Mouse (Mus musculus) layer of hippocampus, postnatal 36 days (tissue): ENCODE measurements around the gene Lrrc61. TPM values are rescaled to one million over a fixed set of nuclear protein-coding genes. Genes with fewer than 3 reads are reported as not detected.
A peak's percentile ranks its signal among the peaks of the same experiment; 100 is the strongest.
"Not testable (repeated sequence)": the region's sequence is repeated elsewhere in the genome, so short reads cannot be mapped to it uniquely, and the experiment has no call there.

ENCODE experiments used
- DNase-seq, 2 experiments: peaks; one replicate each; pipeline ENCODE4 v3.0.0; 2022
- total RNA-seq, 2 experiments: library from RNA; stranded (reverse); gene quantifications; 2 replicates each; pipeline ENCODE4 v1.2.3; 2021

Gene Lrrc61
- 10 to 100 TPM; 29.4 to 35.0 TPM for total RNA-seq

GRCm38 (mm10) chr6:48554280-48555103, at the start of gene Lrrc61:
Gene Lrrc61 (plus strand): TSS chr6:48554796.
- DNase-seq: peak; percentile 97 to 98

- no peak for DNase-seq
These were observed 46.5 kb upstream of the Lrrc61 start for GRCm38 (mm10) chr6:48508087-48508486.

- no peak for DNase-seq
These were observed 44.2 kb upstream of the Lrrc61 start for GRCm38 (mm10) chr6:48510426-48510825.

DNA sequence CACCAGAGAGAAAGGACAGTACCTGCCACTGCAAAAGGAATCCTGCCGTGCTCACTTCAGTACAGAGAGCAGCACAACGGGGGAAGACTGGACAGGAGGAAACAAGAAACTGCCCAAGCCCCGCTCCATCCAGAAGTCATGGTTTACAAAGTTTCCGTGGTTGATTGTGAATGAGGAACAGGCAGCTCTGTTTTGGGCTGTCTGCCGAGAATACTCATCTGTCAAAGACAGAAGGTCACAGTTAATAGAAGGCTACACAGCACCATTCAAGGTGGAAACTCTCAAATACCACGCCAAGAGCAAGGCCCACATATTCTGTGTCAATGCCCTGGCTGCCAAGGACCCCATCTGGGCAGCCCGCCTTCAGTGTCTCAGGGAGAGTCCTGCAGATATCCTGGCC, 42.7 kb upstream of the Lrrc61 start:
- DNase-seq: no peak

DNA sequence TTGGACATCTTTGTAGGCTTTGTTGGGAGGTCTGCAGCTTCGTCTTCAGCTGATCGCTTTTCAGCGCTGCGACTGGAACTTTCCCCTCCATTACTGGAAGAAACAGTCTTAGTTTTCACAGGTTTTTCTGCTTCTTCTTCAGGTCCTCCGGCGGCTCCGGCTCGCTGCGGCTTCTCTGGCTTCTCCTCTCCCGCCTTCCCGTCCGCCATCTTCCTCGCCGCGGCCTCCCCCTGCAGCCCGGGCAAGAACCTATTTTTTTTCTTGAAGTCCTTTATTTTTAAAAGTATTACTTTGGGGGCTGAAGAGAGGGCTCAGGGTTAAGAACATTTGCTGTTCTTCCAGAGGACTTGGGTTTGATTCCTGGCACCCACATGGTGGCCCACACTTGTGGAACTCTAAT, 29.7 kb upstream of the Lrrc61 start:
- not testable (repeated sequence) for DNase-seq

DNA sequence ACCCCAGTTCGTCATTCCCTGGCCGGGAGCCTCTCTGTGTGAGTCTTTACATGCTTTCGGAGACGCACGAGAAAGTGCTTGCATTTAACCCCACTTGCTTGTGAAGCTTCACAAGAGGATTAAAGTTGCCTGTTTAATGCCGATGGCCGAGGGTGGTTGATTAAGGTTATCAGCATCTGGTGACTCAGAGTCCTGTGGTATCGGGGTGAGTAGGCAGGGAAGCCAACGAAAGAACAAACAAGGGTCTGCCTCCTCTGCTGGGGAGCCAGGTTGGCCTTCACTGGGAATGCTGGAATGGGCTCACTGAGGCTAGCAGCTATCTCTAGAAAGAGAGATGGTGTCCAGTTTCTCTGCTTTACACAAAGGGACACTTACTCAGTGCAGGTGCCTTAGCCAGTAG, 26.7 kb upstream of the Lrrc61 start:
- no peak for DNase-seq

- DNase-seq: no peak
These were observed 25.3 kb upstream of the Lrrc61 start for GRCm38 (mm10) chr6:48529261-48529660.

GRCm38 (mm10) chr6:48529871-48530440, 24.6 kb upstream of the Lrrc61 start:
- no peak for DNase-seq

- DNase-seq: no peak
These were observed 23.7 kb upstream of the Lrrc61 start for GRCm38 (mm10) chr6:48530862-48531261.

GRCm38 (mm10) chr6:48533475-48533874, 21.1 kb upstream of the Lrrc61 start:
- DNase-seq: no peak

GRCm38 (mm10) chr6:48534913-48535312, 19.7 kb upstream of the Lrrc61 start:
- no peak for DNase-seq

- no peak for DNase-seq
These were observed 18.5 kb upstream of the Lrrc61 start for GRCm38 (mm10) chr6:48536091-48536490.

- DNase-seq: peak; percentile 89 to 90
These were observed 17.3 kb upstream of the Lrrc61 start, which contains the start of gene Atp6v0e2 for GRCm38 (mm10) chr6:48537105-48537954. Gene Atp6v0e2 (plus strand): TSS chr6:48537615.

GRCm38 (mm10) chr6:48538841-48539737, 15.5 kb upstream of the Lrrc61 start:
- peak; percentile 51 to 61 for DNase-seq

- no peak for DNase-seq
These were observed 14.7 kb upstream of the Lrrc61 start for GRCm38 (mm10) chr6:48539860-48540259.

DNA sequence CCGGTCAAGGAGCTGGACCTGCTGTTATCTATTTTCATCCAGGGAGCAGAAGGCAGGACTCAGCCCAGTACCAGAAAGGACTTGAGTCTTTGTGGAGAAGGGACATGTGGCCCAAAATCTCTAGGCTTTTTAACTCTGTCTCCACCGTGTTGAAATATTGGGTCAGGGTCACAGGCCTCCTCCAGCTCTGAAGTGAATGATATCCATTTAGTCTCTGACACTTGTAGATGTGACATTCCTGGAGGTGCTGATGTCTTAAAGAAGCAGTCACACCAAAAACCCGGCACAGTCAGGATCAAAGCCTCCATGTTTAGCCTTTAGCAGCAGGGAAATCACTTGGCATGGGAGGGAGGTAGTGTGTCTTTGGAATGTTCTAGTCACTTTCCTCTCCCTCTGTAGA, 13.9 kb upstream of the Lrrc61 start:
- DNase-seq: no peak

- no peak for DNase-seq
These were observed 12.8 kb upstream of the Lrrc61 start for GRCm38 (mm10) chr6:48541560-48542450.

DNA sequence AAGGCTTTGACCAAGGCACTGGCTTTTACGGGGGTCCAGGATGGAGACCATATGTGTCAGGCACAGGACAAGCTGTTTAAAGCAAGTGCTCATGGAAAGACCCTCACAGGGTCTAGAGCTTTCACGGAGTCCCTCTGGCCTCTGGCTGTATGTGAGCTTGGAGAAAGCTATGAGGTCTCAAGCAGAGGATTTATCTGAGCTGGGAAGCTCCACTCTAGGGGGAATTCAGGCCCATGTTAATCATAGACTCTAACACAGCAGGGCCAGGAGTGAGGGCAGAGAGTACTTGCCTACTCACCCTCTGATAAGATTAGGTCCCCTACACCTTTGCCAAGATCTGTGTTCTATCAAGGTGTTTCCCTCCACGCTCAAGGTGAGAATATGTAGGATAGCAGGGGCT, 12.0 kb upstream of the Lrrc61 start:
- DNase-seq: no peak

DNA sequence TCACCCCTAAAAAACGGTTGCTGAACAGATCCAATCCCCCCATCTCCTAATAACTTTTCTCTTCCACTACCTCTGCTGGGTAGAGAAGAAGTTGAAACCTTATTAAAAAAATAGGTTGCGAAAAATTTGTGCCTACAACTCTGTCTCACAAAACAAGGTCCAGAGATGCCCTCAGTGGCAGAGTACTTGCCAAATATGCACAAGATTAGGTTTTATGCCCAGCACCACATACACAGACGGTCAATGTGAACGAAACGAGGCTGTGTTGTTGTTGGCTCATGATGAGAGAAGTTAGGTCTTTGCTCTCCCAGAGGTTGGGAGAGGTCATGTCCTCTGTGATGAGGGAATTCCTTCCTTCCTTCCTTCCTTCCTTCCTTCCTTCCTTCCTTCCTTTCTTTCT, 9.3 kb upstream of the Lrrc61 start:
- no peak for DNase-seq

- DNase-seq: no peak
These were observed 8.3 kb upstream of the Lrrc61 start for GRCm38 (mm10) chr6:48546271-48546670.

- no peak for DNase-seq
These were observed 7.7 kb upstream of the Lrrc61 start for GRCm38 (mm10) chr6:48546858-48547257.
